Mouse (Mus musculus) B cell, adult 67 days (primary cell): ENCODE results near the gene Qrfpr. TPM values are rescaled to one million over a fixed set of nuclear protein-coding genes. Genes with fewer than 3 reads are reported as not detected.

Experiments used
- total RNA-seq, 2 experiments: library from RNA; stranded (reverse); gene quantifications; 4 replicates each; pipeline ENCODE4 v1.2.4; 2023

Qrfpr gene
- total RNA-seq = not detected

GRCm38 (mm10) chr3:36221743-36222682, at the start of gene Qrfpr:
TSS of gene Qrfpr (minus strand) at chr3:36222313.

GRCm38 (mm10) chr3:36150934-36151686, 71.0 kb downstream of the Qrfpr start, which contains the start of gene D3Ertd254e:
TSS of gene D3Ertd254e (plus strand) at chr3:36151017.

Other genes starting within 250 kb of the Qrfpr start
- gene Mccc1, start 221.6 kb downstream of the Qrfpr start, total RNA-seq = 10 to 100 TPM; 39.2 to 43.7 TPM
- gene Ccdc144b, start 168.8 kb downstream of the Qrfpr start, total RNA-seq = not detected
- 10 to 100 TPM; 43.4 to 53.4 TPM for gene Acad9, start 156.3 kb downstream of the Qrfpr start, total RNA-seq
- gene D3Ertd254e, start 71.3 kb downstream of the Qrfpr start, total RNA-seq = 1 to 10 TPM; 4.1 to 4.3 TPM